Mouse (Mus musculus) granulocyte monocyte progenitor cell, adult 5-6 weeks (primary cell): ENCODE data around the gene Olfr347. TPM values are rescaled to one million over a fixed set of nuclear protein-coding genes. Genes with fewer than 3 reads are reported as not detected.

ENCODE experiments used
- ATAC-seq: replicated peaks from 2 replicates; pipeline ENCODE4 v1.8.0; 2016; ENCODE audit warnings: mild to moderate bottlenecking, moderate TSS enrichment, inconsistent platforms; ENCODE audit not compliant: poor library complexity, severe bottlenecking
- total RNA-seq, 2 experiments: library from RNA; stranded (forward) in 1 of 2; stranded (reverse) in 1 of 2; fragments of 200-712, 200-1000 nt in 1 of 2; fragments of >200 nt in 1 of 2; fragmentation: Nextera tagmentation in 1 of 2; gene quantifications; 2 replicates each; pipeline ENCODE4 v1.2.3; 2014 to 2017

Gene Olfr347
- total RNA-seq (2014; fragmentation: Nextera tagmentation) (not detected in 2 replicates), total RNA-seq (2017) (not detected in 2 replicates)

DNA sequence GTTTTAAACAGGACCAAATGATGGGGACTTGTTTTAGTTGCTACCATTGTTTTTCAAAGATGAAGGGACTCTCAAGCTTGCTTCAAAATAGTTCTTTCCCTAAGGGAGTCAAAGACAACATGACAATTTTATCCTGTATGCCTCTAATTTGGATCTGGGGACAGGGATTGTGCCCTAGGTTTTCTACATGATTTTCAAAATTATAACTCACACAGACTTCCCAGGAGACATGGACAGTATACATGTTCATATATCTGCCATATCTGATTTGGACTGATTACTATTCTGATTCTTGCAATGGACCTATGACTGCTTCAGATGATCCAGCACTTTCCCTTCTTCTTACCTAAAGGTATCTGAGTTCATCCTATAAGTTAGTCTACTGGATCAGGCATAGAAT lies at the start of gene Olfr347:
TSS of gene Olfr347 (plus strand) at position 301 of the 400 bp plus-strand sequence.
- ATAC-seq: no peak

DNA sequence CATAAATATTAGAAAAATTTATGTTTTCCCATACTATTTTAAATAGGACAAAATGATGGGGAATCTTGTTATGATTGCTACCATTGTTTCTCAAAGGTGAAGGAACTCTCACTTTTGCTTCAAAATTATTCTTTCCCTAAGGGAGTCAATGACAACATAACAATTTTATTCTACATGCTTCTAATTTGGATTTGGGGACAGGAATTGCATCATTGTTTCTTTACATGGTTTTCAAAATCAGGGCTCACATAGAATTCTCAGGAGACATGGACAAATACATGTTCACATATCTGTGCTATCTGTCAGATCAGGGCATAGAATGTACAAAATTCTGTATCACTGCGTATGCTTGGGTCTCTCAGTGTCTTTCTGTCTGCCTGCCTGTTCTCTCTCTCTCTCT lies 46.2 kb upstream of the Olfr347 start, which contains the start of gene Olfr346:
TSS of gene Olfr346 (plus strand) at position 301 of the 400 bp plus-strand sequence.
- no peak for ATAC-seq

- ATAC-seq: no peak
Measured at GRCm38 (mm10) chr2:36736226-36736625, 4.5 kb downstream of the Olfr347 start.

GRCm38 (mm10) chr2:36783976-36784375 lies 52.3 kb downstream of the Olfr347 start, which contains the start of gene Olfr348:
Gene Olfr348 (plus strand): TSS chr2:36784276.
- ATAC-seq: no peak

Other genes with a start within 250 kb of the Olfr347 start
- gene Olfr341, start 249.4 kb upstream of the Olfr347 start, total RNA-seq (2014; fragmentation: Nextera tagmentation): not detected in 2 replicates
- gene Olfr341, start 249.4 kb upstream of the Olfr347 start, total RNA-seq (2017): not detected in 2 replicates
- gene Olfr342, start 206.9 kb upstream of the Olfr347 start, total RNA-seq (2014; fragmentation: Nextera tagmentation): not detected in 2 replicates
- gene Olfr342, start 206.9 kb upstream of the Olfr347 start, total RNA-seq (2017): not detected in 2 replicates
- gene Olfr344, start 165.2 kb upstream of the Olfr347 start, total RNA-seq (2014; fragmentation: Nextera tagmentation): not detected in 2 replicates
- not detected in 2 replicates for gene Olfr344, start 165.2 kb upstream of the Olfr347 start, total RNA-seq (2017)
- gene Olfr345, start 91.9 kb upstream of the Olfr347 start, total RNA-seq (2014; fragmentation: Nextera tagmentation): not detected in 2 replicates
- not detected in 2 replicates for gene Olfr345, start 91.9 kb upstream of the Olfr347 start, total RNA-seq (2017)
- gene Olfr346, start 46.1 kb upstream of the Olfr347 start, total RNA-seq (2014; fragmentation: Nextera tagmentation): not detected in 2 replicates
- gene Olfr346, start 46.1 kb upstream of the Olfr347 start, total RNA-seq (2017): not detected in 2 replicates
- gene Olfr348, start 52.4 kb downstream of the Olfr347 start, total RNA-seq (2014; fragmentation: Nextera tagmentation): not detected in 2 replicates
- not detected in 2 replicates for gene Olfr348, start 52.4 kb downstream of the Olfr347 start, total RNA-seq (2017)
- not detected in 2 replicates for gene Olfr50, start 58.6 kb downstream of the Olfr347 start, total RNA-seq (2014; fragmentation: Nextera tagmentation)
- gene Olfr50, start 58.6 kb downstream of the Olfr347 start, total RNA-seq (2017): not detected in 2 replicates
- not detected in 2 replicates for gene Olfr3, start 85.1 kb downstream of the Olfr347 start, total RNA-seq (2014; fragmentation: Nextera tagmentation)
- gene Olfr3, start 85.1 kb downstream of the Olfr347 start, total RNA-seq (2017): not detected in 2 replicates
- not detected in 2 replicates for gene Olfr350, start 114.4 kb downstream of the Olfr347 start, total RNA-seq (2014; fragmentation: Nextera tagmentation)
- not detected in 2 replicates for gene Olfr350, start 114.4 kb downstream of the Olfr347 start, total RNA-seq (2017)
- gene Olfr351, start 130.8 kb downstream of the Olfr347 start, total RNA-seq (2014; fragmentation: Nextera tagmentation): not detected in 2 replicates
- not detected in 2 replicates for gene Olfr351, start 130.8 kb downstream of the Olfr347 start, total RNA-seq (2017)
- not detected in 2 replicates for gene Olfr352, start 136.6 kb downstream of the Olfr347 start, total RNA-seq (2014; fragmentation: Nextera tagmentation)
- not detected in 2 replicates for gene Olfr352, start 136.6 kb downstream of the Olfr347 start, total RNA-seq (2017)
- not detected in 2 replicates for gene Olfr353, start 161.0 kb downstream of the Olfr347 start, total RNA-seq (2014; fragmentation: Nextera tagmentation)
- not detected in 2 replicates for gene Olfr353, start 161.0 kb downstream of the Olfr347 start, total RNA-seq (2017)
- not detected in 2 replicates for gene Olfr354, start 173.8 kb downstream of the Olfr347 start, total RNA-seq (2014; fragmentation: Nextera tagmentation)
- not detected in 2 replicates for gene Olfr354, start 173.8 kb downstream of the Olfr347 start, total RNA-seq (2017)
- gene Olfr355, start 197.0 kb downstream of the Olfr347 start, total RNA-seq (2014; fragmentation: Nextera tagmentation): not detected in 2 replicates
- not detected in 2 replicates for gene Olfr355, start 197.0 kb downstream of the Olfr347 start, total RNA-seq (2017)
- gene Olfr356, start 205.2 kb downstream of the Olfr347 start, total RNA-seq (2014; fragmentation: Nextera tagmentation): not detected in 2 replicates
- gene Olfr356, start 205.2 kb downstream of the Olfr347 start, total RNA-seq (2017): not detected in 2 replicates